Mouse (Mus musculus): ENCODE measurements around the gene Ncapg2. TPM values are rescaled to one million over a fixed set of nuclear protein-coding genes. Genes with fewer than 3 reads are reported as not detected.

Gene Ncapg2
- polyA plus RNA-seq, 1 experiment from 2014 or later: 35.8 TPM

- Histone ChIP-seq H3K9ac (no peak overlapping the region), H3K4me2 (peak overlapping the region; percentile 99), H3K4me3 (replicated peaks) (peak overlapping the region; percentile 62), H3K4me1 (0 out of 2 replicates have a peak, but pooled peaks cover 9% of the 10 kb centered on the region), H3K27me3 (replicated peaks) (peaks cover 7% of the 10 kb centered on the region; the same call in 1 of the 2 replicates), H3K9me3 (no peaks in the 10 kb centered on the region), H3K36me3 (no peaks in the 10 kb centered on the region), H3K27ac (peak overlapping the region; percentile 44; the same call in 1 of the 2 replicates)
- 4% methylated on average over 10 of the region's 10 CpGs for WGBS
- ATAC-seq (ENCODE audit: insufficient read depth, low FRiP score, low read depth): no peak
These were observed 81.2 kb downstream of the Ncapg2 start for GRCm38 (mm10) chr12:116486404-116486730.

- H3K4me2 ChIP-seq: no peak overlapping the region
- ATAC-seq (ENCODE audit: insufficient read depth, low FRiP score, low read depth): no peak
- H3K27ac ChIP-seq: no peak overlapping the region
- H3K4me1 ChIP-seq: 0 out of 2 replicates have a peak, but pooled peaks cover 9% of the 10 kb centered on the region
- no peak overlapping the region for H3K4me3 ChIP-seq (replicated peaks)
- H3K27me3 ChIP-seq (replicated peaks): peaks cover 7% of the 10 kb centered on the region; the same call in 1 of the 2 replicates
- H3K9ac ChIP-seq: no peak overlapping the region
- H3K36me3 ChIP-seq: no peaks in the 10 kb centered on the region
- H3K9me3 ChIP-seq: no peaks in the 10 kb centered on the region
- WGBS: 57% methylated on average over 8 of the region's 8 CpGs
These were observed 83.6 kb downstream of the Ncapg2 start for GRCm38 (mm10) chr12:116488836-116489235.

GRCm38 (mm10) chr12:116490575-116491356 is 85.6 kb downstream of the Ncapg2 start:
- 62% methylated on average over 5 of the region's 5 CpGs for WGBS
- H3K27ac ChIP-seq: peak overlapping the region; percentile 48
- ATAC-seq (ENCODE audit: insufficient read depth, low FRiP score, low read depth): peak; percentile 40; the same call in 1 of the 2 replicates

GRCm38 (mm10) chr12:116498666-116499065 is 93.5 kb downstream of the Ncapg2 start:
- H3K4me1 ChIP-seq: no peaks in the 10 kb centered on the region
- H3K36me3 ChIP-seq: no peaks in the 10 kb centered on the region
- H3K4me3 ChIP-seq (replicated peaks): no peak overlapping the region
- ATAC-seq (ENCODE audit: insufficient read depth, low FRiP score, low read depth): peak; percentile 18; the same call in 1 of the 2 replicates
- no peak overlapping the region for H3K9ac ChIP-seq
- H3K27me3 ChIP-seq (replicated peaks): no peaks in the 10 kb centered on the region
- H3K9me3 ChIP-seq: no peaks in the 10 kb centered on the region
- no peak overlapping the region for H3K27ac ChIP-seq
- H3K4me2 ChIP-seq: no peak overlapping the region

More at GRCm38 (mm10) chr12:116490575-116491356, 85.6 kb downstream of the Ncapg2 start:
- H3K27me3 ChIP-seq (replicated peaks): peaks cover 7% of the 10 kb centered on the region; the same call in 1 of the 2 replicates
- no peaks in the 10 kb centered on the region for H3K36me3 ChIP-seq
- H3K4me1 ChIP-seq: 0 out of 2 replicates have a peak, but pooled peaks cover 8% of the 10 kb centered on the region
- H3K4me2 ChIP-seq: no peak overlapping the region
- no peaks in the 10 kb centered on the region for H3K9me3 ChIP-seq
- H3K4me3 ChIP-seq (replicated peaks): no peak overlapping the region
- H3K9ac ChIP-seq: no peak overlapping the region

- no peak overlapping the region for H3K9ac ChIP-seq
- H3K36me3 ChIP-seq: no peaks in the 10 kb centered on the region
- no peaks in the 10 kb centered on the region for H3K9me3 ChIP-seq
- H3K4me1 ChIP-seq: no peaks in the 10 kb centered on the region
- 74% methylated on average over 11 of the region's 11 CpGs for WGBS
- H3K4me3 ChIP-seq (replicated peaks): no peak overlapping the region
- H3K27me3 ChIP-seq (replicated peaks): no peaks in the 10 kb centered on the region
- no peak overlapping the region for H3K4me2 ChIP-seq
- no peak overlapping the region for H3K27ac ChIP-seq
- ATAC-seq (ENCODE audit: insufficient read depth, low FRiP score, low read depth): no peak
These were observed 95.5 kb downstream of the Ncapg2 start for GRCm38 (mm10) chr12:116500652-116501051.

GRCm38 (mm10) chr12:116512482-116512881 is 107.3 kb downstream of the Ncapg2 start:
- H3K27ac ChIP-seq: no peak overlapping the region
- H3K4me2 ChIP-seq: no peak overlapping the region
- no peaks in the 10 kb centered on the region for H3K9me3 ChIP-seq
- WGBS: 54% methylated on average over 1 of the region's 1 CpGs
- H3K4me3 ChIP-seq (replicated peaks): no peak overlapping the region
- no peak overlapping the region for H3K9ac ChIP-seq
- no peak for ATAC-seq (ENCODE audit: insufficient read depth, low FRiP score, low read depth)
- H3K4me1 ChIP-seq: no peaks in the 10 kb centered on the region
- H3K27me3 ChIP-seq (replicated peaks): no peaks in the 10 kb centered on the region
- no peaks in the 10 kb centered on the region for H3K36me3 ChIP-seq

Other genes with a start within 250 kb of the Ncapg2 start
- gene Wdr60, start 142.4 kb upstream of the Ncapg2 start, polyA plus RNA-seq (2015; fragmentation: Nextera tagmentation; extraction: Ambion mirVana): 17.9 and 23.1 TPM in 2 replicates
- not detected in 2 replicates for gene Gm11027, start 130.0 kb upstream of the Ncapg2 start, polyA plus RNA-seq (2015; fragmentation: Nextera tagmentation; extraction: Ambion mirVana)
- 28.4 and 29.9 TPM in 2 replicates for gene Esyt2, start 124.2 kb upstream of the Ncapg2 start, polyA plus RNA-seq (2015; fragmentation: Nextera tagmentation; extraction: Ambion mirVana)
- 3.7 and 4.7 TPM in 2 replicates for gene Ptprn2, start 80.3 kb downstream of the Ncapg2 start, polyA plus RNA-seq (2015; fragmentation: Nextera tagmentation; extraction: Ambion mirVana)